Comparison of ENCODE assay signal across 19 mouse cellular contexts in genomic region chr3:107875231-107875630, GRCm38 (mm10). TPM values are rescaled to one million over a fixed set of nuclear protein-coding genes. Genes with fewer than 3 reads are reported as not detected.
"Had no signal": no experiment of that assay in that cellular context is flagged by ENCODE, and none has a peak within 500 bp of the region (broad histone marks: within the 10 kb centered on the region; RNA-seq: fewer than 3 reads in every experiment).

No protein-coding gene starts in this region.

- DNase-seq: kidney, adult 8-10 months; kidney, postnatal 4 days; left cerebral cortex, postnatal 4 days; lung, adult 2 months; lung, postnatal 4 days; midbrain, embryonic 14.5 days; retina, postnatal 1 day; right cerebral cortex, postnatal 4 days; thymus, adult 2 months; thymus, postnatal 25 days had no signal

- H3K9me3 ChIP-seq: limb, embryonic 13.5 days; midbrain, embryonic 10.5 days; neural tube, embryonic 15.5 days; stomach, embryonic 15.5 days had no signal

- H3K4me2 ChIP-seq: limb, embryonic 13.5 days; neural tube, embryonic 15.5 days; stomach, embryonic 15.5 days had no signal

- H3K9ac ChIP-seq: limb, embryonic 13.5 days; liver, embryonic 14.5 days; neural tube, embryonic 15.5 days; stomach, embryonic 15.5 days had no signal

- H3K27ac ChIP-seq: kidney, postnatal 0 days; layer of hippocampus, adult 2 months; limb, embryonic 13.5 days; liver, embryonic 14.5 days; midbrain, embryonic 10.5 days; neural tube, embryonic 15.5 days had no signal

- H3K4me3 ChIP-seq: layer of hippocampus, adult 2 months; limb, embryonic 13.5 days; midbrain, embryonic 10.5 days; myocyte; neural tube, embryonic 15.5 days; stomach, embryonic 15.5 days had no signal

- H3K27me3 ChIP-seq: limb, embryonic 13.5 days; neural tube, embryonic 15.5 days; stomach, embryonic 15.5 days had no signal

- H3K36me3 ChIP-seq: limb, embryonic 13.5 days; midbrain, embryonic 10.5 days; neural tube, embryonic 15.5 days; stomach, embryonic 15.5 days had no signal

- H3K4me1 ChIP-seq: neural tube, embryonic 15.5 days had no signal

RNA-seq across cellular contexts. Expression of gene Eps8l3, which starts 1.8 kb away (rescaled TPM):
- polyA plus RNA-seq: lung, adult 2 months; midbrain, embryonic 10.5 days; midbrain, embryonic 14.5 days; myocyte; neural tube, embryonic 15.5 days; urinary bladder, adult 2 months had no signal
